Mouse (Mus musculus) spleen, postnatal 10 days (tissue): ENCODE data around the gene Krt25.

ENCODE experiments used
- DNase-seq, 2 experiments: peaks; one replicate each; pipeline ENCODE4 v3.0.0; 2021 to 2022; ENCODE audit warnings: low spot score in 2 of 2

The Krt25 gene

GRCm38 (mm10) chr11:99276786-99277185 lies 46.0 kb downstream of the Krt25 start:
- DNase-seq = no peak

- DNase-seq = no peak
These were observed 47.1 kb downstream of the Krt25 start for GRCm38 (mm10) chr11:99275624-99276023.

GRCm38 (mm10) chr11:99272721-99273120 lies 50.0 kb downstream of the Krt25 start:
- DNase-seq = no peak

- DNase-seq = no peak
These were observed 53.6 kb downstream of the Krt25 start for GRCm38 (mm10) chr11:99269192-99269591.

GRCm38 (mm10) chr11:99265796-99266195 lies 57.0 kb downstream of the Krt25 start:
- no peak for DNase-seq
